Mouse (Mus musculus) brain, embryonic 14.5 days (tissue): ENCODE measurements around the gene Myo16.

ENCODE experiments used
- CTCF ChIP-seq: fragments of 200-500 bp; IDR thresholded peaks from 2 replicates; pipeline ENCODE4 v1.5.1; 2012; ENCODE audit warnings: inconsistent platforms, mild to moderate bottlenecking, moderate library complexity, borderline replicate concordance; ENCODE audit not compliant: insufficient read depth, insufficient read length; ENCODE audit errors: extremely low read depth
- POLR2A ChIP-seq: fragments of 200-500 bp; IDR thresholded peaks from 2 replicates; pipeline ENCODE4 v1.6.1; 2012; ENCODE audit warnings: mild to moderate bottlenecking, inconsistent platforms, borderline replicate concordance; ENCODE audit not compliant: poor library complexity, insufficient read depth, insufficient read length, severe bottlenecking; ENCODE audit errors: extremely low read depth

GRCm38 (mm10) chr8:10418013-10418412, 264.3 kb downstream of the Myo16 start:
- TF ChIP-seq CTCF (no peak), POLR2A (no peak)
